Mouse (Mus musculus) ES-Bruce4 (cell line): ENCODE measurements around the gene Mrpl27.

Experiments used
- CTCF ChIP-seq: IDR thresholded peaks from one replicate; pipeline ENCODE4 v1.8.1; 2011; ENCODE audit warnings: low read depth, low read length
- EP300 ChIP-seq: IDR thresholded peaks from 2 replicates; pipeline ENCODE4 v1.6.1; 2011; ENCODE audit warnings: low read depth, low read length; ENCODE audit not compliant: insufficient read depth
- POLR2A ChIP-seq: IDR thresholded peaks from one replicate; pipeline ENCODE4 v1.8.1; 2011; ENCODE audit warnings: low read length; ENCODE audit not compliant: insufficient read depth

DNA sequence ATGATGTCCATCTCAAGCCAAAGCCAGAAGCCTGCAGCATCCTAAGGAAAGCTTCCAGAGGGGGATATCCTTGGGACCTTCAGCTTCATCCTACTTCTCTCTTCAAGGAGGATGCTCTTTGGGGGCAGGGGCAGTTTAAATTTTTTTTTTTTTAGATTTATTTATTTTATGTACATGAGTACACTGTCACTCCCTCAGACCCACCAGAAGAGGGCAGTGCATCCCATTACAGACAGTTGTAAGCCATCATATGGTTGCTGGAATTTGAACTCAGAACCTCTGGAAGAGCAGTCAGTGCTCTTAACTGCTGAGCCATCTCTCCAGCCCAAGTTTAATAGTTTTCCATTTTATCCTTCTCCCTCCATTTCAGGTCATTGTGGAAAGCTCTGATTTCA, 32.1 kb upstream of the Mrpl27 start:
- TF ChIP-seq POLR2A (no peak), CTCF (no peak), EP300 (no peak)
